Mouse (Mus musculus): ENCODE measurements around the gene Isy1.

GRCm38 (mm10) chr6:87812656-87813055 is 25.9 kb downstream of the Isy1 start:
- TF ChIP-seq CTCF (IDR thresholded peaks at IDR 0.05), result no peak
- TF ChIP-seq EP300 (IDR thresholded peaks at IDR 0.05), result no peak
